Mouse (Mus musculus): ENCODE results near the gene Asprv1.

The Asprv1 gene

DNA sequence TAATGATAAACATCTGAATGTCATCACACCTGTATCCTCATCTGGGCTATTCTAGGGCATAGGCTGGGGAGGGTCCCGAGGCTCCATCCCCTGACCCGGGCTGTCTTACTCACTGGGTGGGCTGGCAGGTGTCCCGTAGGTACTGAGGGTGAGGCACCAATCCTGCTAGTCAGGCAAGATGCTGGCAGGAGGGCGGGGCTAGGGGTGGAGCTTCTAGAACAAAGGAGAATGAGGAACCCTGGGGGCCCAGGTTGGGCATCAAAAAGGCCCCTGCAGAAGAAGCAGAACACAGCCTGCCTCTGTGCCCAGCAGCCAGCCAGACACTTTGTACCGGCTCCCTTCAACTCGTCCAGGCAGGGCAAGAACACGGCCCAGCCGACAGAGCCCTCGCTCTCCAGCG is at the start of gene Asprv1:
TSS of gene Asprv1 (plus strand) at position 219 of the 400 bp plus-strand sequence.
- DNase-seq (ENCODE audit: low read depth): no peak

DNA sequence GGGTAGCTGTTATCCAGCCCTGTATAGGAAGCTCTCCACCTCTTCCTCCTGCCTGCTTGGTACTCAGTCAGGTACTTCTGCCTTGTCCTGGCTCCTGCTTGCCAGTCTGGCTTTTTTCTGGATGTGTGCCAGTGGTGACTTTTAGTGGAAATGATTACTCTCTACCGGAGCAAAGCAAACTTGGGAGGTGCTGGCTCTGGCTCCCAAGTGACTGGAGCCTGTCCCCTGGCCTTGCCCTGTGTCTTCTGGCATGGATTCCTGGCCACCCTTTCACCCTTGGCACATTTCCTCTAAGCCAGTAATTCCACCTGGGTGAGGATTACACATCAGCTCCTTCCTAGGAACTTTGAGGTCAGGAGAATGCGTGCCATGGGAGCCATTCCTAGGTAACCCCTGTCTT is 49.6 kb upstream of the Asprv1 start:
- no peak for DNase-seq (ENCODE audit: low read depth)

DNA sequence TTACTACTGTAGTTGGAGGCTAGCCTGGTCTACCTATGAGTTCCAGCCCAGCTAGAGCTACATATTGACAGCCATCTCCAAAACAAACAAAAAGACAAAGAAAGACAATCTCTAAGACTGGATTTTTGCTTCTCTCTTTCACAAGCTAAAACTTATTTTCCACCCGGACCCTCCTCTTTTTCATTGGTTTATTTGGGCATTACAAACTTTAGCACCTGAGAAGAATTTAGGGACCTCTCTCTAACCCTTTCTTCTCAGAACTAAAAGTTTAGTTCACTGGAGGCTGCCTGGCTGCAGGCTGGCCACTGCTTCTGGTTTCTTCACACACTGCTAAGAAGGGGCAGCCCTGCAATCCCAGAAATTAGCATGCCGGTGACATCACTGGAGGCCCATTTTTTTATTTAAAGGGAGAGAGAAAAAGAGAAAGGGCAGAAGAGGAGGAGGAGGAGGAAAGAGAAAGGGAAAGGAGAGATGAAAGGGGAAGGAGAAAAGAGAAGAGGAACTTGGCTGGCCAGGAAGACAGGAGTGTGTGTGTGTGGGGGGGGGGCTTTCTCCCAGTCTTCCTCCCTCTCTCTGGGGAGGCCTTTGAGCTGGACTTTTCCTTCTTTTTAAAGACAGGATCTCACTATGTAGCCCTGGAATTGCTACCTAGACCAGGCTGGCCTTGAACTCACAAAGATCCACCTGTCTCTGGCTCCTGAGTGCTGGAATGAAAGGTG is 48.7 kb upstream of the Asprv1 start:
- DNase-seq (ENCODE audit: low read depth): peak; percentile 31

DNA sequence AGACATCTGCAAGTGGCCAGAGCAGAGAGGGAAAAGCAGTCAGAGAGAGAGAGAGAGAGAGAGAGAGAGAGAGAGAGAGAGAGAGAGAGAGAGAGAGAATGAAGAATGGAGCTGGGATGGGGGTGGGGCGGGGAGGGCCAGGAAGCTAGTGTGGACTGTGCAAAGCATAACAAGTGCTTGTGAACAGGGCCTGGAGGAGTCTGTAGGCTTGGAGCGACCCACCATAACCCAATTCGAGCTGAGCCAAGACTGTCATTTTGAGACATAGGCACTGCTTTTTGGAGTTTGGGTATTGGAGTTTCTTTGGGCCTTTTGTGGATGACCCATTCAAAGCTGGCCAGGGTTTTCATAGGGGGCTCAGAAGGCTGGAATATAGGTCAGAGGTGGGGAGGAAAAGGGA is 48.0 kb upstream of the Asprv1 start:
- no peak for DNase-seq (ENCODE audit: low read depth)

DNA sequence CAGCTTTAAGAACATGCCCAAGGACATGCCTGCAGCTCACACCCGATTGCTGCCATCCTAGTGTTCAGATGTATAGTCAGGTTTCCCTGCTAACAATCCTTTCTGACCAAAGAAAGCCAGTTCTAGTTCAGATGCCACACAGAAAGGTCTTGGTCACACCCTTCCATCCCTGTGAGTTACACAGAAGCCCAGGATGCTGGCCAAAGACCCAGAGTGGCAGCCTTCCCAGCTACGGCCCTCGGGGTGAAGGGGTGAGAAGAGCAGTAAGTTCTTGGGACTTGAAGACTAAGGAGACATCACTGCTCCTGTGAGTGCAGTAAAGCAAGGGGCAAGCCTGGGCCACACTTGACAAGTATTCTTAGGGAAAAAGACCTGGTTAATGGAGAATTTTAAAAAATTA is 44.8 kb upstream of the Asprv1 start:
- no peak for DNase-seq (ENCODE audit: low read depth)

DNA sequence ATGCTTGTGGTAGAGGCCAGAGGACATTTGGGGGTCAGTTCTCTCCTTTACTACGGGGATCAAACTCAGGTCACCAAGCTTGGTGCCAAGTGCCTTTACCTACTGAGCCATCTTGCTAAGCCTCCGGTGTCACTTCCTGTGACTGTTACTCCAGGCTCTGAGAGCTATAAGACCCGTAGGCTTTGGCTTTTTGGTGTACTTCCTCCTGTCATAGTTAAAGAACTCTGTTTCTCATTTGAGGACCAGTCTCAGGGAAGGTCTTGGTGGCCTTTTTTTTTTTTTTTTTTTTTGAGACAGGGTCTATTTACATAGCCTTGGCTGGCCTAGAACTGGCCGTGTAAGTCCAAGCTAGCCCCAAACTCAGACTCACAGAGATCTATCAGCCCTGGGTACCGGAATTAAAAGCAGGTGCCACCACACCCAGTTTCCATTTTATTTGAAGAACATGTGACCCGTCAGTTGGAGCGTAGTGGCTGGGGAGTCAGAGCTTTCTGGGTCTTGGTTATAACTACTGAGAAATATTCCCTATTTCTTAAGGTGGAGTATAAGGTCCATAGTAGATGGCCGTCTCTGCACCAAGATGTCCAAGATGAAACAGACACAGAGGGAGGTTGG is 44.3 kb upstream of the Asprv1 start:
- DNase-seq (ENCODE audit: low read depth): peak; percentile 52

DNA sequence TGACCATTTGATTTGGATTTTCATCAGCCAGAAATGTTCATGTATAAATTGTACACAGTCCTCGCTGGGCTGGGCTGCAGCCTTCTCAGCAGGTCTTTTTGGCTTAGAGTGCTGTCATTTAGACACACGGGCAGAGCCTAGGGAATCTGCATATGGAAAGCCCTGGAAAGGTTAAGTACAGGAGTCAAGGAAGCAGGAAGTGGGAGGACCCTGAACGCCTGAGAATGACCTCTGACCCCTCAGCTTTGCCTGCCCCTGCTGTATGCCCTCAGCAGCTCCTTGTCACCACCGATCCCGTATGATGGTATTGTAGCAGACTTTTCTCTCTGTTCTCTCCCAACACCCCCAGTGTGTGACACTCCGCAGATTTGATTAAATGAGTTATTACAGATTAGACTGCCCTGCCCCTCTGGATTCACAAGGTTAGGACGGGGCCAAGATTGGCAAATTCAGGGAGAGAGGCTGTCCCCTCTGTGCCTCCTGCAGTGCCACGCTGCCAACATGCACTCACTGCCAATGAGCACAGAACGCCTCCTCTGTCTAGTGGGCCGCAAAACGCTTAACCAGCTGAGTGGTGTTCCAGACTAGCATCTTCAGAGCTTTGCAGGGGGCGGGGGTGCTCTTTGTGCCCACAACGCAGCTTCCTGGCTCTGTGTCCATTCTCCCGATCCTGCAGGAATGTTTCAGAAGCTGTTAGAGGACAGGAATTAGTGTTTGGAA is 43.5 kb upstream of the Asprv1 start:
- no peak for DNase-seq (ENCODE audit: low read depth)

DNA sequence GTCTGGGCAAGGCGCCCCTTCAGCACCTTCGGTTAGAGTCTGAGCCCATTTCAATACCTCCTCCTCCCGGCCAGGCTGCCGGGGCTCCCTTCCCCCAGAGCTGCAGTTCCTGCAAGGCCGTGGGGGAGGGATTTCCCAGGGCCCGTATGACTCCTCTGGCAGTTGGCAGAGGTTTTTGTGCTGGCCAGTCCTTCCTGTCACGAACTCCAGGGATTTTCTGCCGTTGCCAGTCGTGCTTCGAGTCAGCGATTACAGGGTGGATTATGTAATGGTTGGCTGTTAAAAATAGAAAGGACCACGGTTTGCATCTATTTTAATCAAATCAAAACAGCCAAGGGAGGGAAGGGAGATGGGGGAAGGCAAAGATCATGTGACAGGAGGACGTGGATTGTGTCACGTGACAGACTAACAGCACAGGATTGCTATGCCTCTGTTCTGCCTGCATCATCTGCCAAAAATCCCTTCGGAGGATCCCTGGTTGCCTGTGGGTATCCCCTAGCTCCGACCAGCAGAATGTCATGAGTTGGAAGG is 42.8 kb upstream of the Asprv1 start:
- peak; percentile 91 for DNase-seq (ENCODE audit: low read depth)

DNA sequence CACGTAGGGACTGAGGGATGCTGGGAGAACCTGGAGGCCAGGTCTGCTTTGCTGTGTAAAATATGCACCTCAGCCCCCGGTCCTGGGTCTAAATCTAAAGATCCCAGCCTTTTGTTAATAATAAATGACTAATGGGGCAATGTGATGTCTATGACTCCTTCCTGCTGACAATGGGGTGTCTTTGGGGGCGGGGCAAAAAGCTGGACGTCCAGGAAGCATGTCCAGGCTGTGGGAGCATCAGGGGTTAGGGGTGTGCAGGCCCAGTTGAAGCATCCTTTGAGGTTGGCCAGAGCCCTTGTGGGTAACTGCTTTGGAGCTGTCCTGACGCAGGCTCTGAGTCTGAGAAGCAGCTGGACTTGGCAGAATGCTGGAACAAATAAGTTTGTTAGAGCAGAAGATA is 41.9 kb upstream of the Asprv1 start:
- no peak for DNase-seq (ENCODE audit: low read depth)

DNA sequence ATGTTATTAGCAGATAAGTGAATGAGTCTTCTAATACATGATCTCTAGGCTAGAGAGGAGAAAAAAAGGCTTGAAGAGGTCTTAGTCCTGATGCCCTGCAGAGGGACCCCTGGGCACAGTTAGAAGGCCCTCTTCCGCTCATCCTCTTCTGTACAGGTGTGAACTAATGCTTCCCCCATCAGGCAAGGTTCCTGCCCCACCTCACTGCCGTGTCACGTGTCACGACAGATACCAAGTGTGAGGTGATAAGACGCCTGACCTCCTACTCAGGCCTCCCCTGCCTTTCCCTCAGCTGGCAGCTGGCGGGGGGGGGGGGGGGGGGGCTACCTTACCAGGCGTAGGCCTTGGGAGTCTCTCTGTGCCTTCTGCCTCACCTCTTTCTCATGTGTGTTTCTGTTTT is 39.5 kb upstream of the Asprv1 start:
- DNase-seq (ENCODE audit: low read depth): no peak

DNA sequence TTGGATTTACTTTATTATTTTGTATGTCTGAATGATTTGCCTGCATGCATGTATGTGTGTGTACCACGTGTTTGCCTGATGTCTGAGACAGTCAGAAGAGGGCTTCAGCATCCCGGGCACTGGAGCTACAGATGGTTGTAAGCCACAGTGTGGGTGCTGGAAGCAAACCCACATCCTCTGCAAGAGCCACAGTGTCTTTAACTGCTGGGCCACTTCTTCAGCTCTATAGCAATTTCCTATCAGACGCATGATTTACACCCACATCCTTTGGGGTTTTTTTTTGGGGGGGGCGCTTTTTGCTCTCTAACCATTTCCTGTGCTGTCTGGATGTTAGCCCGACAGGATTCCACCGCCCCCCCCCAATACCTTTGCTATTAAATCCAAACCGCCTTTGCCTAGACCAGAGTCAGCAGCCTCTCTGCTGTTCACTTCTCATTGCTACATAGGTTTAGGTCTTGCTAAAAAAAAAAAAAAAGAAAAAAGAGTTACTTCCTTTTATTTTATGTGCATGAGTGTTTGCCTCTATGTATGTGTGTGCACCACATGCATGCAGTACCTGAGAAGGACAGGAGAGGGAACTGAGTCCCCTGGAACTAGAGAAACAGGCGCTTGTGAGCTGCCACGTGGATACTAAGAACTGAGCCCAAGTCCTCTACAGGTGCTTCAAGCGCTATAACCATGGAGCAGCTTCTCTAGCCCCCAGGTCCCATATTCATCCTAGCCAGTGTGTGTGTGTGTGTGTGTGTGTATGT is 34.6 kb upstream of the Asprv1 start:
- peak; percentile 96 for DNase-seq (ENCODE audit: low read depth)

DNA sequence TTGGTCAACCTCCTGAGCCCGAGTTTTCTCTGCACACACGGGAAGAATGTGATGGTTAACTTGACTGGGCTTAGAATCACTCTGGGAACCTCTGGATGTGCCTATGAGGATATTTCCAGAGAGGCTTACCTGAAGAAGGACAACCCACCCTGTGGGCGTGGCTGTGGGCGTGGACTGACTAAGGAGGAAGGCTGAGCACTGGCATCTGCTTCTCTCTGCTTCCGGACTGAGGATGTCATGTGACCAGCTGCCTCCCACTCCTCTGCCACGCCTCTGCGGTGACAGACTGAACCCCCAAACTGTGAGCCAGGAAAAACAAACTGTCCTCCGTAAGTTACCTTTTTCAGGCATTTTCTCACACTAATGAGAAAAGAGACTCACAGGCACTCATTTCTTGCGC is 33.3 kb upstream of the Asprv1 start:
- DNase-seq (ENCODE audit: low read depth): no peak

DNA sequence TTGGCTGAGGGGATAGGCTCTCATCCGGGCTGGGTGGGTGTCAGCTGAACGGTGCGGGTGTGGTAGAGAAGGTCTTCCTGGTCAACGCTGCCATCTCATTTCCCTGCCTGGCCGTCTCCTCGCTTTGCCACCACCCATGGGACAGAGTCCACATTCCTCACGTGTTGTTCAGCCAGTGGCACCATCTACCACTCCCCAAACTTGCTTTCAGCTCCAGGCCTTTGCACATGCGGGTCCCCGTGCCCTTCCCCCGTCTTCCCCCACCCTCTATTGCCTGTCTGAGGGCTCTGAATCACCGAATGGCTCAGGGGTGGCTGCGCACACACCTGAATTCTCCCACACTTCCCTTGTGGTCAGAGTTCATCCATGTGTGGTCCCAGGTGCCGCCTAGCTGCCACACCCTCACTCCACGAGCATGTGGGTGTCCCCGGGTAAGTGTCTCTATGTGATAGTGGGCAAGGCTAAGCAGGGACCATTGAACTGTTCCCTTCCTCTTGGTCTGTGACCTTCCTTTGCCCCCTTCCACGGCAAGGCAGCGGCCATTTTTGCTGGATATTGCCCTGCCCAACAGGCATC is 32.0 kb upstream of the Asprv1 start:
- no peak for DNase-seq (ENCODE audit: low read depth)

DNA sequence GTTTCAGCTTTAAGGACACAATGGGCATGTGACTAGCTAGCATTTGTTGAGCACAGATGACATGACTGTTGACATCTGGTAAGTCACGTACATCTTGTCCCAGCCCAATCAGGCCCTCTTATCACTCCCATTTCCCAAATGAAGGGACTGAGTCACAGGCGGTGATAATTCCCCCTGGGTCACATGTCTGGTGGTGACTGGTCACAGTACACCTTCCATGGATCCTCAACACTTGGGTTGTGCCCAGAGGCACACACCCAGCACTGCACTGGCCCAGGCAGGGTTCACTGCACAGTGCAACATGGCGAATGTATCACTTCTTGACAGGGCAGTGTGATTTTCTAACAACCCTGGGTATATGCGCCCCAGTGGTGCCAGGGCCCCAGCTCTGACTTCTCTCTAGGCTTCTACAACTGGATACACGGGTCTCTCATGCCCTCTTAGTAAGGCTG is 29.2 kb upstream of the Asprv1 start:
- no peak for DNase-seq (ENCODE audit: low read depth)

DNA sequence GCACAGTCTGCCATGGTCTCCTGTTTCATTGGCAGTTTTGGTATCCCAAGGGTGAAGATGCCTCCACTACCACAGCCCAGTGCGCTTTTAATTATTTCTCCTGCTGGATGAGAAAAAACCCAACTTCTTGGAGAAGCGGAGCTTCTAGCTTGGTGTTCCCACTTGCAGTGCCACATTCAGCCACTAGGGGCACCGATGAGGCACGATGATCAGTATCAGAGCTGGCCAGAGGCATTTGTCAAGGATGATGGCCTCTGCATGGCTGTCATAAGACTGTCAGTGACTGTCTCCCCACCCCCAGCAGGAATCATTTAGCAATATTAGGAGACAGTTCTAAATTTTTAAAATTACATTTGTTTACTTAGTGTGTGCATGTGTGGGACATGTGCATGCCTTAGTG is 28.8 kb upstream of the Asprv1 start:
- peak; percentile 79 for DNase-seq (ENCODE audit: low read depth)

DNA sequence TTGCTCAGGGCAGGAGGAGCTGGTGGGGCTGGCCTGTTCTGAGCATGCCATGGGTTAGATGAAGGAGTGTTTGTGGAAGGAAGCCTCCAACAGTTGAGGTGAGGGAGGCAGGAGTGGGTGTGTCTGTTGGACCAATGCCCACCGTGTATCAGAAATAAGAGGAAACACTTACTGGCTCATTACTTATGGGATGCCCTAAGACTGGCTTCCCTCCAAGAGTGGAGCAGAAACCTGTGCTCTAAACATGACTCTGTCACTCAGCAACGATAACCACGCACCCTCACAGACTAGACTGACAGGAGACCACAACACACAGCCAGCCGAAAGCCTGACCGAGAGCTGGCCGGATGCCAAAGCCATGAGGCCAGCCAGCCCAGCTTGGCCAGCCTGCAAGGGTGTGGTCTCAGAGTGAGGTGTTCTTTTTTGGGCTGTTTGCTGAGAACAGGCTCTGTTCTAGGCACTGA is 28.0 kb upstream of the Asprv1 start:
- DNase-seq (ENCODE audit: low read depth): peak; percentile 99

DNA sequence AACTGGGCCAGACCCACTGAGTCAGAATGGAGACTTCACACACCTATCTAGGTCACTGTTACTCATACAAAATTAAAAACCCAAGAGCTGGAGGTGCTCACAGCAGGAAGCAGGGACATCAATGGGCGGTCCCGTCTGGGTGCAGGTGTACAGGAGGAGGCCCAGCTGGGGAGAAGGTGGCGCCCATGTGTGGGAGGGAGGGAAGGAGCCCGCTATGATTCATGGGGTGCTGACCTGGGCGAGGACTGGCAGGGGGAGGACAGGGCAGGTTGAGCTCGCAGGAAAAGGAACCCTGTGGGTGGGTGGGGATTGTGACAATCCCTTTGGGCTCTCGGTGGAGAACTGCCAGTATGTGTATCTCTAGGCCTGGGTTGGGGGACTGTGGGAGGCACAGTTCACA is 22.7 kb upstream of the Asprv1 start:
- no peak for DNase-seq (ENCODE audit: low read depth)

DNA sequence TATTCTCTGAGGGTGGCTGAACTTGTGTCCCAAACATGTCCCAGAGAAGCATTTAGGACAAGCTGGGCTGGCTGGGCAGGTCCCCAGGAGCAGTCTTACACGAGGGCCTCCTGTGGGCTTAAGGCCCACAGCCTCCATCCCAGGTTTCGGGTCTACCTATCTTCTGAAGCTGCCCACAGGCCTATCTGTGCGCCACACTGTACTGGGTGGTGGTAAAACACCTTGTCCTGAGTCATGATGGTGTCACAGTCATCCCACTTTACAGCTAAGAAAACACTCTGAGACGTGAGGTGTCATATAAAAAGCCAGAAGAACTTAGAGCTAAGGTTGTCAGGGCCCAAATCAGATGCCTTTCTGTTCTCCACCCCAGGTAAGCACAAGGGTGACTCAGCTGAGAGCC is 21.7 kb upstream of the Asprv1 start:
- DNase-seq (ENCODE audit: low read depth): no peak

DNA sequence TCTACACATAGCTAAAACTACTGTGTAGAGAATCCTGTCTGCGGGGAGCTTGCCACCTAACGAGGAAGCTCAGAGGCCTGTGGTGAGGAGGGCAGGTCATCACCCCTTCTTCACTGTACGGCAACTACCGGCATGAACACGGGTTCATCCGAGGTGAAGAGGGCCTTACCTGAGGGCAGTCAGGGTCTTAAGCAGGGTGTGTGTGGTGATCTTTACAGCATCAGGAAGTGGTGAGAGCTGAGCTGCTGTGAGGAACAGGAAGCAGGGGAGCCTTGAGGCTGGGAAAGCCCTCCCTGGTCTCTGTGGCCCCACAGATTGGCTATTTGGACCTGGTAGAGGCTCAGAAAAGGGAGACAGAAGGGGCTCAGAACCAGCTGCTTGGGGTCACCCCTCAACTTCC is 20.5 kb upstream of the Asprv1 start:
- peak; percentile 77 for DNase-seq (ENCODE audit: low read depth)

DNA sequence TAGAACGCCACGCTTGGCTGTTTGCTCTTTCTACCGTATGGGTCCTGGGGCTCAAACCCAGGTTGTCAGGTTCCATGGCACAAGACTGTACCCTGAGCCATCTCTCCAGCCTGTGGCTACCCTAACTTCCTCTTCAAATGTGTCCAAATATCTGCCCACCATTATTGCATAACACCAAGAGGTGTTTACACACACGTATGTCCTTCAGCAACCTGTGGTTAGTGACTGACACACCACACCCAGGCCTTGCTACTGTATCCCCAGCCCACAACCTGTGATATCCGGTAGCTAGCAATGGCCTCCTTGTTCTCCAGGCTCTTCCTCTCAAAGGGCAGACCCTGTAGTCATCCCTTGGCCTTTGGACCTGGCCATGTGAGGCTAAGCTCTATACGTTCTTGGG is 18.7 kb upstream of the Asprv1 start:
- peak; percentile 92 for DNase-seq (ENCODE audit: low read depth)

DNA sequence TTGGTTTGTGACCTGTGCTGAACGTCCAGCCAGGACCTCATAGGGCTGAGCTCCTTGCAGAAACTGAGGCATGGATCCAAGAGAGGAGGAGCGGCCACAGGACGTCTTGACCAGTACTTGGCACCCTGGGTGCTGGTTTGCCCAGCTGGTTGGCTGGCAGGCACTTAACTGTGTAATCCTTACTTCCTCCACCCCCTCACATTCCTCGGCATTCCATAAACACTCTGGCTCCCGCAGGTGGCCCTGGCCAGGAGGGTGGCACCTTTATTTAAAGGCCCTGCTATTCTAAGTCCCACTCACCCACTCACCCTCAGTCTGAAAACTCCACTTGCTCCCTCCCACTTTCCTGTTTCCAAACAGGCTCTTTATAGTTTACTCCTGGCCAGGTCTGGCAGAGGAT is 17.2 kb upstream of the Asprv1 start:
- no peak for DNase-seq (ENCODE audit: low read depth)

DNA sequence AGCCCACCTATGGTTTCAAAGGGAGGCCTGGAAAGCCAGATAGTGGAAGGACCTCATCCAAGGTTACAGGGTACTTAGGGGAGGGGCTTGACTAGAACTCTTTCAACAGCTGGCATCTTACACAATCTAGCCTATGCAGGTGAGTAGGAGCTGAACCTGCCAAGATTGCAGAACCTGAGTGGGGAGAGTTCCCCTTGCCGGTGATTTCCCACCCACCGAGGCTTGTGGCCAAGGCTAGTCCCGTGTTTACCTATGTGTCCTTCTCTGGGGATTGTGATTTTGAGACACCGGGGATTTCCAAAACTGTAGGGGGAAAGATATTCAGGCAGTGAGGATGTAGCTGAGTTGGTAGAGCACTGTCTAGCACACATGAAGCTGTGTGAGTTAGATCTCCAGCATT is 12.7 kb upstream of the Asprv1 start:
- no peak for DNase-seq (ENCODE audit: low read depth)

Measured in 416B (cell line).